Mouse (Mus musculus): ENCODE measurements around the gene Aifm2. TPM values are rescaled to one million over a fixed set of nuclear protein-coding genes. Genes with fewer than 3 reads are reported as not detected.

Gene Aifm2
- 20.6 and 23.2 TPM in 2 replicates for polyA plus RNA-seq (2015; fragmentation: Nextera tagmentation; extraction: Ambion mirVana)

DNA sequence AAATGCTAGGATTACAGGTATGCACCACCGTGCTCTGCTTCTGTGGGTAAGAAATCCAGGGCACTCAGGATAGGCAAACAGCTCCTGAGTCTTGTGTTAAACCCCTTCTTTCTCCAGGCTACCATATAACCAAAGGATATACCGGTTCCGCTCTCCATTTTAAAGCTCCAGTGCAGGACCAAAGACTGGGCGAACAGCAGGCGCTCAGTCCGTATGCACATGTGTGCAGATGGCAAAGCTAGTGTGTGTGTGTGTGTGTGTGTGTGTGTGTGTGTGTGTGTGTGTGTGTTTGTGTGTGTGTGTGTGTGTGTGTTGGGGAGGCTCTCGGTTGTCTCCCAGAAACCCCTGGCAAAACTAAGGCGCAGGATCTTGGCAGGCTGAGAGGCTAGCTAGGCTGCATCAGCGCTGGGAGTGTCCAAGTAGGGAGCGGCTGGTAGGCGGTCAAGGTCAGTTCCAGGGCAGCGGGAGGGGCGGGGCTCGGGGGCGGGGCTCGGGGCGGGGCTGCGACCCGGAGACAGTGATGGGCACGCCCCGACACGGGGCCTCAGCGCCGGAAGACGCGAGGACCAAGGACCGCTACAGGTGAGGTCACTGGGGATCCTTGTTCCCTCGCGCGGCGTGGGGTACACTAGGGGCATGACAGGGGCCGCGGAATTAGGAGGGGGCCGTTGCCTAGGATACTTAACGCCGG lies at the start of gene Aifm2:
Aifm2 (plus strand) TSS at position 493 of the 691 bp plus-strand sequence.
- Histone ChIP-seq H3K4me2 (peak within 1 kb of the TSS; percentile 91), H3K9ac (peak within 1 kb of the TSS; percentile 86), H3K36me3 (no peaks in the 10 kb centered on the region), H3K4me1 (peaks cover 16% of the 10 kb centered on the region), H3K4me3 (peak within 1 kb of the TSS; percentile 73), H3K27me3 (replicated peaks) (peaks cover 7% of the 10 kb centered on the region; the same call in 1 of the 2 replicates), H3K9me3 (no peaks in the 10 kb centered on the region), H3K27ac (replicated peaks) (peak within 1 kb of the TSS; percentile 56)
- ATAC-seq (ENCODE audit: extremely low read depth, insufficient number of reproducible peaks, low FRiP score, low TSS enrichment), result peak; percentile 81
- WGBS, result 13% methylated on average over 33 of the region's 36 CpGs

DNA sequence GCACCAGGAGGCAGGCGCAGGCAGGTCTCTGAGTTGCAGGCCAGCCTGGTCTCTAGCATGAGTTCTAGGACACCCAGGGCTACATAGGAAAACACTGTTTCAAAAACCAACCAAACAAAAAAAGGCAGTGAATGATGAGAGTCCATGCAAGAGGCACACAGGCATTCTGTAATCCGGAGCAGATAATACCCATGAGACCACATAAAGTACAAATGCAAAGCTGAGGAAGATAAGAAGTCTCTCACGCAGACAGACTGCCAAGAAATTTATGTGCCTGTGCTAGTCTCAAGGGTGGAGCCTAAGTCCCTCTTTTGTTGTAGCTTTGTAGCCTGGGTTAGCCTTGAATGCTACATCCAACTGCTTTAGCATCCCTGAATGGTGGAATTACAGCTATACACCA lies 49.4 kb upstream of the Aifm2 start:
- 71% methylated on average over 3 of the region's 3 CpGs for WGBS
- no peak for ATAC-seq (ENCODE audit: extremely low read depth, insufficient number of reproducible peaks, low FRiP score, low TSS enrichment)
- Histone ChIP-seq H3K4me2 (no peak overlapping the region), H3K4me1 (peaks cover 9% of the 10 kb centered on the region; the same call in 1 of the 2 replicates), H3K27me3 (replicated peaks) (no peaks in the 10 kb centered on the region), H3K27ac (replicated peaks) (no peak overlapping the region), H3K36me3 (peaks cover 97% of the 10 kb centered on the region), H3K9ac (no peak overlapping the region), H3K4me3 (no peak overlapping the region), H3K9me3 (no peaks in the 10 kb centered on the region)

DNA sequence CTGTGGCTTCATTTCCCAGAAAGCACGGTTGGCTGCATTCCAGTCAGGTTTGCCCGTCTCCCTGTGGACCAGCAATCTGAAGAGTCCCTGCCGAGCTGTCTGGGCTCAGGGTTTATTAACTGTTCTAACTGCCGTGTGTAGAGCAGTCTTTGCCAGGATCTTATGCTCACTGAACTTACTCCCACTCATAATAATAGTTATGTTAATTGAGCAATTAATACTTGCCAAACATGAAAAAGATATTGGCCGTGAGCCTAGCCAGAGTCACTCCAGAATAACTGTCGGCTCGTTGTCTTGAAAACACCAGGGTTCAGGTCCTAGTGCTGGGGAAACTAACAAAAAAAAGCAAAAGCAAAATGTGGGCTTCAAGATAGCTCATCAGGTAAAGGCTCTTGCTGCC lies 45.8 kb upstream of the Aifm2 start:
- ATAC-seq (ENCODE audit: extremely low read depth, insufficient number of reproducible peaks, low FRiP score, low TSS enrichment), result no peak
- WGBS, result 85% methylated on average over 7 of the region's 7 CpGs
- no peaks in the 10 kb centered on the region for H3K4me1 ChIP-seq

DNA sequence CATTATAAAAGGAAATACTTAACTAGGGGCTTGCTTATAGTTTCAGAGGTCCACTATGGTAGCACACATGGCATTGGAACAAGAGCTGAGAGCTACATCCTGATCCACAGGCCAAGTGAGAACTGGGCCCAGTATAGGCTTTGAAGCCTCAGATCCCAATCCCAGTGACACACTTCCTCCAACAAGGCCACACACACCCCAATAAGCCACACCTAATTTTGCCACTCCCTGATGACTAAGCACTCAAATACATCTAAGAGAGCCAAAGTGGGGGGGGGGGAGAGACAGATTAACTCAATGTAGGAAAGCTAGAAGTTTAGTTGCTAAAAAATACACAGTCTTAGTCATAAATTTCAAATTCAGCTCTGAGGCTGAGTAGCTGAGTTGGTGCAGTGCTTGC lies 45.2 kb upstream of the Aifm2 start:
- no peaks in the 10 kb centered on the region for H3K4me1 ChIP-seq
- no peaks in the 10 kb centered on the region; the same call in 1 of the 2 replicates for H3K9me3 ChIP-seq
- ATAC-seq (ENCODE audit: extremely low read depth, insufficient number of reproducible peaks, low FRiP score, low TSS enrichment), result no peak
- H3K27ac ChIP-seq (replicated peaks), result no peak overlapping the region
- H3K9ac ChIP-seq, result no peak overlapping the region
- H3K4me3 ChIP-seq, result no peak overlapping the region
- H3K36me3 ChIP-seq, result peaks cover 97% of the 10 kb centered on the region
- H3K27me3 ChIP-seq (replicated peaks), result no peaks in the 10 kb centered on the region
- no peak overlapping the region for H3K4me2 ChIP-seq

More for the DNA sequence above, 45.8 kb upstream of the Aifm2 start:
- H3K4me2 ChIP-seq, result no peak overlapping the region
- H3K27ac ChIP-seq (replicated peaks), result no peak overlapping the region
- H3K9ac ChIP-seq, result no peak overlapping the region
- H3K27me3 ChIP-seq (replicated peaks), result no peaks in the 10 kb centered on the region
- no peaks in the 10 kb centered on the region; the same call in 1 of the 2 replicates for H3K9me3 ChIP-seq
- peaks cover 97% of the 10 kb centered on the region for H3K36me3 ChIP-seq
- H3K4me3 ChIP-seq, result no peak overlapping the region

DNA sequence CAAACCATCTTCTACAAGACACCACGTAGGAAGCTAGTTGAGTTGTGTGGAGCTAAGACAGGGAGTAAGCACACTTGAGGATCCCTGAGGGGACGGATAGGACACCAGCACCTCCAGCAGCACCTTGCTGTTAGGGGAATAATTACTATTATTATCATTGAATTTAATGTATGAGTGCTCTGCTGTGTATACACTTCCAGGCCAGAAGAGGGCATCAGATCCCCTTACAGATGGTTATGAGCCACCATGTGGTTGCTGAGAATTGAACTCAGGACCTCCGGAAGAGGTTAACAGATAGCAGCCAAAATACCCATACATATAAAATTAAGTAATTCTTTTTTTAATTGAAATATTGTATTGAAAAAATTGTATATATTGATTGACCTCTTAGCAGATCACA lies 44.3 kb upstream of the Aifm2 start:
- no peaks in the 10 kb centered on the region; the same call in 1 of the 2 replicates for H3K9me3 ChIP-seq
- no peak overlapping the region for H3K4me2 ChIP-seq
- no peak overlapping the region for H3K27ac ChIP-seq (replicated peaks)
- no peak for ATAC-seq (ENCODE audit: extremely low read depth, insufficient number of reproducible peaks, low FRiP score, low TSS enrichment)
- peaks cover 94% of the 10 kb centered on the region for H3K36me3 ChIP-seq
- no peak overlapping the region for H3K9ac ChIP-seq
- H3K4me3 ChIP-seq, result no peak overlapping the region
- H3K4me1 ChIP-seq, result no peaks in the 10 kb centered on the region
- WGBS, result 97% methylated on average over 3 of the region's 3 CpGs
- H3K27me3 ChIP-seq (replicated peaks), result no peaks in the 10 kb centered on the region

DNA sequence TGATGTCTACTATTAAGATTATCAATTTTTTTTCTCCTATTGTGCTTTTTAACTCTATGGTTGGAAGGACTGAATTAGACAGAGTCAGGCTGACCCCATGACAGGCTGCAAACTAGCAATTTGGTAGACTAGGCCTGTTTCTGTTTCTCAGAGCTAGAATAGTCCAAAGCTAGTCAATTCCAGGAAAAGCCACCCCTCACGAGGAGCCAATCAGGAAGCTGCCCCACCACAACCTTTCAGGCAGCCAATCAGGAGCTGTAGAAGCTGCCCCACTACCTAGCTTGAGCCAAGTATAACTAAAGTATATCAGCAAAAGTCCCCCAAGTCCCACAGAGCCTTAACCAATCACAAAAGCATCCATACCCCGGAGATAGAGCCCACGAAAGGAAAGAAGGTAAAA lies 39.1 kb upstream of the Aifm2 start:
- H3K4me1 ChIP-seq, result peaks cover 8% of the 10 kb centered on the region
- H3K4me3 ChIP-seq, result no peak overlapping the region
- no peak for ATAC-seq (ENCODE audit: extremely low read depth, insufficient number of reproducible peaks, low FRiP score, low TSS enrichment)
- peaks cover 47% of the 10 kb centered on the region for H3K36me3 ChIP-seq
- H3K9me3 ChIP-seq, result no peaks in the 10 kb centered on the region; the same call in 1 of the 2 replicates
- no peak overlapping the region for H3K4me2 ChIP-seq
- no peak overlapping the region for H3K9ac ChIP-seq
- WGBS, result 68% methylated on average over 3 of the region's 3 CpGs
- no peaks in the 10 kb centered on the region for H3K27me3 ChIP-seq (replicated peaks)
- no peak overlapping the region for H3K27ac ChIP-seq (replicated peaks)

DNA sequence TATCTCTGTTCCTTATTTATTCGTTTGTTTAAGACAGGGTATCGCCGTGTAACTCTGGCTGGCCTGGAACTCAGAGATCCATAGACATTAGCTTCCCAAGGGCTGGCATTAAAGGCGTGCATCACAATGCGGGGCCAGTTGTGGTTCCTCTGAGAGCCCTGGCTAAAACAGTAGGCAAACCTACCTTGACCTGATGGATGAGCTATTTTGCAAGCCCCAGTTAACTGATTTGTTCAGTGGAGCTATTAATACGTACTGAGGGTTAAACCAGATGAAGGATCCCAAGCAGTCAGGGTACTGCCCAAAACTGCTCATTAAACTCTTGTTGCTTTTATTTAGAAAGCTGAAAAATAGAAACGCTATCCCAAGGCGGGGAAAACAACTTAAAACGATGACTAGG lies 35.5 kb upstream of the Aifm2 start:
- 37% methylated on average over 9 of the region's 9 CpGs for WGBS
- Histone ChIP-seq H3K9ac (peak overlapping the region; percentile 94), H3K4me1 (peaks cover 29% of the 10 kb centered on the region), H3K9me3 (no peaks in the 10 kb centered on the region), H3K4me3 (peak overlapping the region; percentile 84), H3K27ac (replicated peaks) (peak overlapping the region; percentile 89), H3K36me3 (peaks cover 20% of the 10 kb centered on the region), H3K4me2 (peak overlapping the region; percentile 81), H3K27me3 (replicated peaks) (no peaks in the 10 kb centered on the region)
- ATAC-seq (ENCODE audit: extremely low read depth, insufficient number of reproducible peaks, low FRiP score, low TSS enrichment), result no peak

DNA sequence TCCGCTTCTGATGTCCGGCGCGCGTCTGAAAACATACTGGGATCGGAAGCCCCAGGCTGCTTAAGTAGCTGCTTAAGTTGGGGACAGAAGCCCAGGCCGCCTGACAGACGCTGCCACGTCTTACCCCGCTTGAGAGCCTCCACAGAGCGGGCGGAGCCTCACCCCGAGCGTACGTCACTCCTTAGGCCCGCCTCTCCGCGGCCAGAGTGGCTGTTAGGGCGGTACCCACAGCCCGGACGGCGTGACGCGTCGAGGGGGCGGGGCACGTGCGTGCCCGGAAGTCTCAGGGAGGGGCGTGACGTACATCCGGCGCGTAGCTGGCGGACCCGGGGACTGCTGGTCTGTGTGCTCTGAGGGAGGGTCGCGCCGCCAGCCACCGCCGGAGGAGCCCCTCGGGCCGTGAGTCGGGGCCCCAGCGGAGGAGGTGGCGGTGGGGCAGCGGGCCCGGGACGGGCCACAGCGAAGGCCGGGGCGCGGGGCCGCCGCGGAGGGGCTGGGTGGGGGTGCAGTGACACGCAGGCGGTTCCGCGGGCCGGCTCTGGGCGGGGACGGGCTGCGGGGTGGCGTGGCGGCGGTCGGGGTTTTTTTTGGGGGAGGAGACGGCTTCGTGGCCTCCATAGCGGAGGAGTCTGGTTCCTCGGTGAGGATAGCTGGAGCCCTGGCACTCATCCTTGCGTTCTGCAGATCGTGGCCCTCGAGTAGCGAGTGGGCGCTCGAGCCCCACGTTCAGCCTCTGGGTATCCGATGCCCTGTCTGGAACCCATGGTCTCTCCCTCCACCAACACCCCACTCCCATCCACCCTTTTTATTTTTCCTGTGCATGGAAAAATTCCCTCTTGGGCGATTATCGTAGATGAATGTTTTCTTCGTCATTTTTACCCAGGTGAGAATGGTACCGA lies 34.8 kb upstream of the Aifm2 start, which contains the start of gene Sar1a:
Sar1a (plus strand) TSS at position 285 of the 899 bp plus-strand sequence.
- no peaks in the 10 kb centered on the region for H3K9me3 ChIP-seq
- WGBS, result under 1% methylated on average over 64 of the region's 84 CpGs
- peaks cover 29% of the 10 kb centered on the region for H3K4me1 ChIP-seq

DNA sequence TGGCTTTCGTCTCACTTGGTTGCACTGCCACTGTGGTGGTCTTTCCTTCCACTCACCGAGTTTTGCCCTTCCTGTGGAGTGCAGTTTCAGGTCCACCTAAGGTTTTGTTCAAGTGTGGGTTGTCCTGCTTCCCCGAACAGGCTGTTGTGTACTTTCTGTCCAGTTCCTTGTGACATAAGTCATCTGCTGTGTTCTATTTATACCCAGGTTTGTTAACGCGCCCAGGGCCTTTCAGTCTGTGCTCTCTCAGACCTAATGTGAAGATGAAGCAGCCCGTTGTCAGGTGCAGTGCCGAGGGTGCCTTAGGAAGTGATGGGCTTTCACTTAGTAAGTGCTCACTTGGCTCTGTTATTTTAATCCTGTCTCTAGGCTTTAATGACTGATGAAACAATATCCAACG lies 25.7 kb upstream of the Aifm2 start:
- Histone ChIP-seq H3K9me3 (no peaks in the 10 kb centered on the region), H3K27me3 (replicated peaks) (no peaks in the 10 kb centered on the region), H3K4me1 (peaks cover 3% of the 10 kb centered on the region; the same call in 1 of the 2 replicates), H3K4me3 (no peak overlapping the region), H3K36me3 (peaks cover 94% of the 10 kb centered on the region), H3K27ac (replicated peaks) (no peak overlapping the region), H3K9ac (no peak overlapping the region), H3K4me2 (no peak overlapping the region)
- WGBS, result 67% methylated on average over 8 of the region's 8 CpGs
- ATAC-seq (ENCODE audit: extremely low read depth, insufficient number of reproducible peaks, low FRiP score, low TSS enrichment), result no peak

More for the DNA sequence above, 34.8 kb upstream of the Aifm2 start, which contains the start of gene Sar1a:
- Histone ChIP-seq H3K36me3 (peaks cover 20% of the 10 kb centered on the region), H3K4me3 (peak within 1 kb of the TSS; percentile 84), H3K27ac (replicated peaks) (peak within 1 kb of the TSS; percentile 89), H3K9ac (peak within 1 kb of the TSS; percentile 94), H3K27me3 (replicated peaks) (no peaks in the 10 kb centered on the region), H3K4me2 (peak within 1 kb of the TSS; percentile 93)
- ATAC-seq (ENCODE audit: extremely low read depth, insufficient number of reproducible peaks, low FRiP score, low TSS enrichment), result peak; percentile 100

DNA sequence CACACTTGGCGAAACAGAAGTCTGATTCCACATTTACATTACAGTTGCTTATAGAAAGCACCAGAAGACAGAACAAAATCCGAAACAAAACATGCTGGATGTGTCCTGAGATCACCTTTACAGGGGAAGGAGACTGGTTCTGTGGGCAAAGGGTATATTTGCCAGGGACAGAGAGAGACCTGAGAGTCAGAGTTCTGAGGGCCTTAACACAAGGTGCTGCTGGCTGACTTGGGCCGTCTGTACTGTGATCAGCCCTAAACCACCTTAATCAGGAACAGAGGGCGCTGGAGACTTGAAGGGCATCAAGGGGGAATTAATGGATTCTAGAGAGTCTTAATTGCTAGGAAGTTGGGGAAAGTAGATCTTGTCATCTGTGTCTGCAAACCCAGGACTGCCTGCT lies 21.5 kb upstream of the Aifm2 start:
- Histone ChIP-seq H3K9ac (no peak overlapping the region), H3K4me1 (peaks cover 20% of the 10 kb centered on the region), H3K9me3 (no peaks in the 10 kb centered on the region), H3K4me3 (no peak overlapping the region), H3K27ac (replicated peaks) (no peak overlapping the region), H3K27me3 (replicated peaks) (no peaks in the 10 kb centered on the region), H3K36me3 (peaks cover 68% of the 10 kb centered on the region), H3K4me2 (no peak overlapping the region)
- 69% methylated on average over 4 of the region's 4 CpGs for WGBS
- ATAC-seq (ENCODE audit: extremely low read depth, insufficient number of reproducible peaks, low FRiP score, low TSS enrichment), result no peak
